Mouse (Mus musculus) small intestine, adult 2 months (tissue): ENCODE measurements at regions not wholly inside any gene's neighbourhood (a gene's known extent, or its start where the extent isn't known, plus 50 kb on each side); places are given as distances from the start of the nearest gene placed in this dataset.

ENCODE experiments used
- H3K27ac ChIP-seq: fragments of 200-500 bp; 2 replicates; pipeline ENCODE4 v1.5.1; 2012; ENCODE audit warnings: low read depth, low read length, control low read depth, inconsistent platforms; ENCODE audit not compliant: insufficient read depth
- H3K27me3 ChIP-seq: fragments of 200-500 bp; 2 replicates; pipeline ENCODE4 v1.6.1; 2012; ENCODE audit warnings: mild to moderate bottlenecking, moderate library complexity, low read length, inconsistent platforms; ENCODE audit not compliant: control insufficient read depth, insufficient read depth
- H3K36me3 ChIP-seq: fragments of 200-500 bp; 2 replicates; pipeline ENCODE4 v1.6.1; 2012; ENCODE audit warnings: mild to moderate bottlenecking, low read length, control low read depth, inconsistent platforms; ENCODE audit not compliant: control insufficient read depth, insufficient read depth
- H3K4me1 ChIP-seq: fragments of 200-500 bp; 2 replicates; pipeline ENCODE4 v1.6.1; 2012; ENCODE audit warnings: low read length, inconsistent platforms, mixed read lengths; ENCODE audit not compliant: control insufficient read depth, insufficient read depth, insufficient read length
- H3K4me3 ChIP-seq: fragments of 200-500 bp; 2 replicates; pipeline ENCODE4 v1.5.1; 2012; ENCODE audit warnings: low read depth, mild to moderate bottlenecking, control low read depth, inconsistent platforms, low read length, moderate library complexity
- CTCF ChIP-seq: fragments of 200-500 bp; IDR thresholded peaks from 2 replicates; pipeline ENCODE4 v1.5.1; 2012; ENCODE audit warnings: low read depth, mild to moderate bottlenecking, control low read depth, inconsistent platforms, low read length, moderate library complexity, mixed read lengths; ENCODE audit not compliant: insufficient replicate concordance, insufficient read length; ENCODE audit errors: extremely low read depth
- POLR2A ChIP-seq: fragments of 200-500 bp; IDR thresholded peaks from 2 replicates; pipeline ENCODE4 v1.6.1; 2012; ENCODE audit warnings: low read depth, mild to moderate bottlenecking, control low read depth, inconsistent platforms, low read length, moderate library complexity
- WGBS: fragments of 180-500 bp; shearing (Covaris S2); methylation state at CpG from one replicate; pipeline ENCODE4 v1.1.7; 2018; 5-methylcytosine and 5-hydroxymethylcytosine counted together

- H3K36me3 ChIP-seq, result no peaks in the 10 kb centered on the region
- WGBS, result 91% methylated on average over 3 of the region's 3 CpGs
- H3K4me3 ChIP-seq, result no peak overlapping the region
Observed at GRCm38 (mm10) chr7:129689464-129689863, 97.8 kb downstream of the Wdr11 start.

DNA sequence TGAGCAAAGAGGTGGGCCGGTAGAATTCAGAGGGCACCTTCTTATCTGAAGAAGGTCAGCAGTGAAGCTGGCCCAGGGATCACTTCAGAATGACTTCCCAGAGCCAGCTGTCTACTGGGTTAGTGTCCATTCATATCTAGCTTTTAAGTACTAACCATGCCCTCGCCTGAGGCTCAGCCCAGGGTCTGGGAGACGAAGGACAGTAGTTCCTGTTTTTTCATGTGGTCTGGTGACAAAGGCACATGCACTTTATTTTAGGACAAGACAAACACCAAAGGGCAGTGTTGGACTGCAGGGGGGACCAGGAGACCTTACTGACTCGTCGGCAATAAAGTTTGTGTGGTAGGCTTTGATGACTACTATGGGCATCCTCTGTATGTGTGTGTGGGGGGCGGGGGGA, 99.2 kb downstream of the Wdr11 start:
- TF ChIP-seq POLR2A (no peak), CTCF (no peak)
- WGBS, result 81% methylated on average over 6 of the region's 6 CpGs
- no peaks in the 10 kb centered on the region for H3K27me3 ChIP-seq
- H3K4me1 ChIP-seq, result peaks cover 7% of the 10 kb centered on the region; the same call in 1 of the 2 replicates
- no peaks in the 10 kb centered on the region for H3K36me3 ChIP-seq
- no peak overlapping the region for H3K27ac ChIP-seq
- H3K4me3 ChIP-seq, result no peak overlapping the region

More at GRCm38 (mm10) chr7:129689464-129689863, 97.8 kb downstream of the Wdr11 start:
- H3K27me3 ChIP-seq, result no peaks in the 10 kb centered on the region
- TF ChIP-seq POLR2A (no peak), CTCF (no peak)
- no peak overlapping the region for H3K27ac ChIP-seq
- H3K4me1 ChIP-seq, result peaks cover 7% of the 10 kb centered on the region; the same call in 1 of the 2 replicates

DNA sequence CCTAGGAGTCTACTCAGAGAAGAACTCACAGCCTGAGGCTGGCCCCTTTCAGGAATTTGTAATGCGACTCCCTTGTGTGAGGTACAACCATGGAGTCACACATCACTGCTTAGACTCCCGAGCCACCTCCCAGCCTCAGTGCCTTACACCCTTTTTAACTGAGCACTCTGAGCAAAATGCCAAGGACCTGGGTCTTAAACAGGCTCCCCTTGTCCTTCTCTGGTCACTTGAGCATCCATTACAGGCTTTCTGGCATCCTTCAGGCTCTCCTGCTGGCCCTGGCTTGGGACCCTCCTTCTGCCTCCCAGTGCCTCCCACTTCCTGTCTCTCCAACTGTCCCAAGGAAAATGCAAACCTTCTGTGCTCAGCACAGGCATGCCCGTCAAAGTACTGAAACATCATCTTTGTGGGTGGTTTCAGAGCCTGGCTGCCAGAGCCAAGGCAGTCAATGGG, 100.0 kb downstream of the Wdr11 start:
- Histone ChIP-seq H3K4me3 (no peak overlapping the region), H3K4me1 (peaks cover 7% of the 10 kb centered on the region; the same call in 1 of the 2 replicates), H3K27me3 (no peaks in the 10 kb centered on the region), H3K27ac (no peak overlapping the region), H3K36me3 (no peaks in the 10 kb centered on the region)
- TF ChIP-seq CTCF (no peak), POLR2A (no peak)
- 83% methylated on average over 3 of the region's 3 CpGs for WGBS

GRCm38 (mm10) chr7:129693635-129694034, 102.0 kb downstream of the Wdr11 start:
- Histone ChIP-seq H3K4me3 (no peak overlapping the region), H3K4me1 (peaks cover 7% of the 10 kb centered on the region; the same call in 1 of the 2 replicates), H3K27me3 (no peaks in the 10 kb centered on the region), H3K27ac (no peak overlapping the region), H3K36me3 (no peaks in the 10 kb centered on the region)
- 23% methylated on average over 9 of the region's 9 CpGs for WGBS
- no peak for TF ChIP-seq POLR2A
- TF ChIP-seq CTCF, result no peak

GRCm38 (mm10) chr7:129694168-129694567, 102.5 kb downstream of the Wdr11 start:
- TF ChIP-seq POLR2A (no peak), CTCF (no peak)
- H3K27me3 ChIP-seq, result no peaks in the 10 kb centered on the region
- H3K4me3 ChIP-seq, result no peak overlapping the region
- H3K27ac ChIP-seq, result no peak overlapping the region
- H3K36me3 ChIP-seq, result no peaks in the 10 kb centered on the region
- H3K4me1 ChIP-seq, result peaks cover 7% of the 10 kb centered on the region; the same call in 1 of the 2 replicates

DNA sequence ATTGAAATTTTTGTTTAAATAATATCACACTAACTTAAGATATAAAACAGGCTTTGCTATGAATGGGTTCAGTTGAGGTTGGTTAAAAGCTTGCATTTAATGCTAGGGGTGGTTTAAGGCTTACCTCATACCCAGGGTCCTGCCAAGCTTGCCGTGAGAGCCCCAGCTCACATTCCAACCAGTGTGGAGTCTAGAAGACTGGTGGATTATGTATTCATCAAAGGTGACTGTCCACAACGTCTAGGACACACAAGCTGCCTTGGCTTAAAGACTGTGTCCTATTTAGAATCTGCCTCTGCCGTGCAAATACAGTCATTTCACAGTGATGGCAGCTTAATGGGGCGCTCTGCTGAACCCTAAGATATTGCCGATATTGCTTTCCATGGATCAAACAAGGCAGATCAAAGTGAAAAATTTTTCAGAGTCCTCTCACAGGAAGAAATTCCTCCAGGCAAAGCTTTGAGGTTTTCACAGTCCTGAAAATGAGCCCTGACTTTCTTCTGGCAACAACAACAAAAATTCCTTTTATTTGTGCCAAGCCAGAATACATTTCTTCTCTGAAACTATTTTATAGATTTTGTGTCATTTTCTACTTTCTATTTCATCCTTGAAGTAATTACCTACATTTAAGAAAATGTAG, 108.4 kb downstream of the Wdr11 start:
- no peak overlapping the region for H3K4me3 ChIP-seq
- 88% methylated on average over 5 of the region's 5 CpGs for WGBS
- no peaks in the 10 kb centered on the region for H3K4me1 ChIP-seq
- no peak overlapping the region for H3K27ac ChIP-seq
- TF ChIP-seq CTCF (no peak), POLR2A (no peak)
- H3K27me3 ChIP-seq, result no peaks in the 10 kb centered on the region
- H3K36me3 ChIP-seq, result no peaks in the 10 kb centered on the region

GRCm38 (mm10) chr7:129727559-129727958, 135.9 kb downstream of the Wdr11 start:
- 80% methylated on average over 6 of the region's 6 CpGs for WGBS
- no peak overlapping the region for H3K27ac ChIP-seq
- H3K36me3 ChIP-seq, result no peaks in the 10 kb centered on the region
- TF ChIP-seq CTCF (no peak), POLR2A (no peak)
- no peaks in the 10 kb centered on the region for H3K4me1 ChIP-seq
- H3K27me3 ChIP-seq, result no peaks in the 10 kb centered on the region
- H3K4me3 ChIP-seq, result no peak overlapping the region
